Mouse (Mus musculus) limb, embryonic 12.5 days (tissue): ENCODE data around the gene Ptprs. TPM values are rescaled to one million over a fixed set of nuclear protein-coding genes. Genes with fewer than 3 reads are reported as not detected.

ENCODE experiments used
- ATAC-seq: fragments of 200-750 bp; cut with Nextera tagmentation; 2 replicates; pipeline ENCODE4 v1.8.0; 2017; ENCODE audit warnings: low read depth, moderate TSS enrichment; ENCODE audit not compliant: insufficient number of reproducible peaks, insufficient read depth, low FRiP score, low TSS enrichment
- H3K27ac ChIP-seq: fragments of 300-500 bp; sonication (generic); 2 replicates; pipeline ENCODE4 v1.5.1; 2016; ENCODE audit warnings: mild to moderate bottlenecking, moderate library complexity
- H3K27me3 ChIP-seq: fragments of 300-500 bp; sonication (generic); 2 replicates; pipeline ENCODE4 v1.6.1; 2016; ENCODE audit warnings: mild to moderate bottlenecking, moderate library complexity
- H3K36me3 ChIP-seq: fragments of 300-500 bp; sonication (generic); 2 replicates; pipeline ENCODE4 v1.6.1; 2016; ENCODE audit warnings: mild to moderate bottlenecking, moderate library complexity
- H3K4me1 ChIP-seq: fragments of 300-500 bp; sonication (generic); replicated peaks from 2 replicates; pipeline ENCODE4 v1.6.1; 2016
- H3K4me2 ChIP-seq: fragments of 300-500 bp; sonication (generic); 2 replicates; pipeline ENCODE4 v1.6.1; 2016; ENCODE audit warnings: mild to moderate bottlenecking, moderate library complexity
- H3K4me3 ChIP-seq: fragments of 300-500 bp; sonication (generic); replicated peaks from 2 replicates; pipeline ENCODE4 v1.5.1; 2016; ENCODE audit warnings: mild to moderate bottlenecking
- H3K9ac ChIP-seq: fragments of 300-500 bp; sonication (generic); replicated peaks from 2 replicates; pipeline ENCODE4 v1.6.1; 2016; ENCODE audit warnings: mild to moderate bottlenecking, moderate library complexity
- H3K9me3 ChIP-seq: fragments of 300-500 bp; sonication (generic); 2 replicates; pipeline ENCODE4 v1.6.1; 2016; ENCODE audit warnings: mild to moderate bottlenecking, moderate library complexity
- WGBS: fragments of 180-500 bp; shearing (Covaris S2); methylation state at CpG from one replicate; pipeline ENCODE4 v1.1.7; 2016; 5-methylcytosine and 5-hydroxymethylcytosine counted together
- polyA plus RNA-seq: library from polyadenylated mRNA; unstranded; fragments of >200 nt; fragmentation: Nextera tagmentation; extraction: Ambion mirVana; gene quantifications from 2 replicates; pipeline ENCODE4 v1.2.1, GENCODE M21; 2016

Ptprs gene
- polyA plus RNA-seq, 1 experiment from 2014 or later = 113 TPM

- Histone ChIP-seq H3K4me1 (peaks cover 68% of the 10 kb centered on the region), H3K27ac (peak overlapping the region; percentile 64), H3K27me3 (peaks cover 23% of the 10 kb centered on the region), H3K4me2 (peak overlapping the region; percentile 16; the same call in 1 of the 2 replicates), H3K9ac (no peak overlapping the region), H3K9me3 (no peaks in the 10 kb centered on the region), H3K36me3 (peaks cover 10% of the 10 kb centered on the region; the same call in 1 of the 2 replicates), H3K4me3 (no peak overlapping the region)
- no peak for ATAC-seq
- 55% methylated on average over 7 of the region's 7 CpGs for WGBS
Observed at GRCm38 (mm10) chr17:56467456-56467884, 8.8 kb downstream of the Ptprs start.

DNA sequence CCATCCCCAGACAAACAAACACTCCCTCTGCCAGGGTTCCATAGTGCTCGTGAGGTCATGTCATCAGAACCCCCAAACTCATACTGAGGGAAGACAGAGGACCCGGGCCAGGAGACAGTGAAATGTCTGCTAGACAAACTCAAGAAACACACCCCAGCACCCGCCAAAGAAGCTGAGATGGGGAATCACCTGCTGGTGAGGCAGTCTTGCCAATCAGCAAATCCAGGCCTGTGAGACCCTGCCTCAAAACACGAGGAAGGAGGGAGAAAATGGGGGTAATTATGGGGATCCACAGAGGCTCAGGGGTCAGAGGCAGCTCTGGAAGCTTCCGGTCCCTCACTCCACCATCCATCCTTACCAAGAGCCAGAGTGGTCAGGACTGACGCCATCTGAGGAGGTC lies 9.5 kb downstream of the Ptprs start:
- no peaks in the 10 kb centered on the region for H3K9me3 ChIP-seq
- H3K4me2 ChIP-seq = no peak overlapping the region
- peaks cover 61% of the 10 kb centered on the region for H3K4me1 ChIP-seq
- H3K27ac ChIP-seq = 0 out of 2 replicates have a peak overlapping the region, but pooled peaks have one; percentile 4
- ATAC-seq = no peak
- no peak overlapping the region for H3K4me3 ChIP-seq
- peaks cover 15% of the 10 kb centered on the region for H3K27me3 ChIP-seq
- peaks cover 10% of the 10 kb centered on the region; the same call in 1 of the 2 replicates for H3K36me3 ChIP-seq
- 83% methylated on average over 6 of the region's 6 CpGs for WGBS
- H3K9ac ChIP-seq = no peak overlapping the region

- H3K9me3 ChIP-seq = no peaks in the 10 kb centered on the region
- H3K9ac ChIP-seq = no peak overlapping the region
- H3K4me2 ChIP-seq = no peak overlapping the region
- 0 out of 2 replicates have a peak overlapping the region, but pooled peaks have one; percentile 50 for H3K27ac ChIP-seq
- H3K4me3 ChIP-seq = no peak overlapping the region
- H3K4me1 ChIP-seq = peaks cover 61% of the 10 kb centered on the region
- ATAC-seq = no peak
- no peaks in the 10 kb centered on the region; the same call in 1 of the 2 replicates for H3K27me3 ChIP-seq
- peaks cover 10% of the 10 kb centered on the region; the same call in 1 of the 2 replicates for H3K36me3 ChIP-seq
- 86% methylated on average over 7 of the region's 7 CpGs for WGBS
Observed at GRCm38 (mm10) chr17:56464817-56465216, 11.5 kb downstream of the Ptprs start.

GRCm38 (mm10) chr17:56464345-56464744 lies 11.9 kb downstream of the Ptprs start:
- no peak for ATAC-seq
- Histone ChIP-seq H3K4me1 (peaks cover 61% of the 10 kb centered on the region), H3K4me3 (no peak overlapping the region), H3K27ac (0 out of 2 replicates have a peak overlapping the region, but pooled peaks have one; percentile 50), H3K4me2 (no peak overlapping the region), H3K27me3 (no peaks in the 10 kb centered on the region; the same call in 1 of the 2 replicates), H3K9ac (no peak overlapping the region), H3K36me3 (peaks cover 10% of the 10 kb centered on the region; the same call in 1 of the 2 replicates), H3K9me3 (no peaks in the 10 kb centered on the region)
- 81% methylated on average over 2 of the region's 2 CpGs for whole genome bisulfite sequencing

GRCm38 (mm10) chr17:56463500-56463899 lies 12.8 kb downstream of the Ptprs start:
- no peak for ATAC-seq
- H3K27me3 ChIP-seq = no peaks in the 10 kb centered on the region
- H3K4me2 ChIP-seq = peak overlapping the region; percentile 89
- no peak overlapping the region; the same call in 1 of the 2 replicates for H3K4me3 ChIP-seq
- peaks cover 4% of the 10 kb centered on the region; the same call in 1 of the 2 replicates for H3K36me3 ChIP-seq
- H3K9ac ChIP-seq = peak overlapping the region; percentile 23; the same call in 1 of the 2 replicates
- H3K27ac ChIP-seq = peak overlapping the region; percentile 98
- H3K9me3 ChIP-seq = no peaks in the 10 kb centered on the region
- peaks cover 64% of the 10 kb centered on the region for H3K4me1 ChIP-seq
- 16% methylated on average over 1 of the region's 1 CpGs for WGBS

- H3K9me3 ChIP-seq = no peaks in the 10 kb centered on the region
- H3K27ac ChIP-seq = peak overlapping the region; percentile 98
- no peaks in the 10 kb centered on the region for H3K27me3 ChIP-seq
- peaks cover 6% of the 10 kb centered on the region for H3K36me3 ChIP-seq
- H3K9ac ChIP-seq = peak overlapping the region; percentile 23; the same call in 1 of the 2 replicates
- H3K4me2 ChIP-seq = peak overlapping the region; percentile 89
- ATAC-seq = no peak; the same call in 1 of the 2 replicates
- peak overlapping the region; percentile 70 for H3K4me3 ChIP-seq
- 2% methylated on average over 17 of the region's 17 CpGs for WGBS
- H3K4me1 ChIP-seq = peaks cover 59% of the 10 kb centered on the region
Observed at GRCm38 (mm10) chr17:56462835-56463455, 13.3 kb downstream of the Ptprs start.

DNA sequence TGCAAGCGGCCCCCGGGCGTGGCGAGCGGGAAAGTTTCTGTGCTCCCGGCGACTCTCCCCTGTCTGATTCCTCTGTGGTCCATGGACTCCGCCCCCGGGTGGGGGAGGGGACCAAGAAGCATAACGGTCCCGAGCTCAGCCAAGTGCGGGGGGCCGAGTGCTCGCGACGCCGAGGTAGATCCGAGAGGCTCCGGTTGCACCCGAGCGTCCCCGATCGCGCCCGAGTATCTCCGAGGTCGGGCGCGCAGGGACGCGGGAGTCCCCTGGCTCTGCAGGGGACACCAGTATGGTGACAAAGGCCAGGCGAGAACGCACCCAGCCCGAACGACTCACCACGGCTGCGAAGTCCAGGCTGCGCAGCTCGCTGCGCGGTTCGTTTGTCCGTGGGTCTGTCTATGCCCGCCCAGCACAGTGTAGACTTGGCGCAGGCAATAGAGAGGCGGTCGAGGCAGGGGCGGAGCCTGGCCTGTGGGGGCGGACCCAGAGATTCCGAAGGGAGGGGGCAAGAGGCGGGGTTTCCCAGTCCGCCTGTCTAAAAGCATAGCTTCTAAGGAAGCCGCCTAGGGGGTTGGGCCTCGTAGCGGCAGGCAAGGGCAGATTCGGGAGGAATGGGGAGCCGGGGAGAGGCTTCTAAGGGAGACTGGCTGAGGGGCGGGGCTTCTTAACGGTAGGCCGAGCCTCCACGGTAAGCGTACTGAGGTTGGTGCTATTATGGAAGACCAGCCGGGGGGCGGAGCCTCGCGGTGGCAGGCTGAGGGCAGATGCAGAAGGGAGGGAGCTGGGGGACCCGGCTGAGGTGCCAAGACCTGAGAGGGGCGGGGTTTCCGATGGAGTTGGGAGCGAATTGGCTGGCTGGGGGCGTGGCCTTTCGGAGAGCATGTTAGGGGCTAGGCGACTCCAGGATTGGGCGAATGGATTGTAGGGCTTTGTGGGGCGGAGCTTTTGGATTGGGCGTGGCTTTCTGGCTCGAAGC lies 14.2 kb downstream of the Ptprs start:
- Histone ChIP-seq H3K4me1 (peaks cover 50% of the 10 kb centered on the region), H3K27me3 (no peaks in the 10 kb centered on the region), H3K36me3 (peaks cover 13% of the 10 kb centered on the region), H3K4me2 (peak overlapping the region; percentile 89), H3K9ac (peak overlapping the region; percentile 82), H3K4me3 (peak overlapping the region; percentile 70), H3K9me3 (no peaks in the 10 kb centered on the region), H3K27ac (peak overlapping the region; percentile 98)
- peak; percentile 93 for ATAC-seq
- under 1% methylated on average over 77 of the region's 77 CpGs for WGBS

DNA sequence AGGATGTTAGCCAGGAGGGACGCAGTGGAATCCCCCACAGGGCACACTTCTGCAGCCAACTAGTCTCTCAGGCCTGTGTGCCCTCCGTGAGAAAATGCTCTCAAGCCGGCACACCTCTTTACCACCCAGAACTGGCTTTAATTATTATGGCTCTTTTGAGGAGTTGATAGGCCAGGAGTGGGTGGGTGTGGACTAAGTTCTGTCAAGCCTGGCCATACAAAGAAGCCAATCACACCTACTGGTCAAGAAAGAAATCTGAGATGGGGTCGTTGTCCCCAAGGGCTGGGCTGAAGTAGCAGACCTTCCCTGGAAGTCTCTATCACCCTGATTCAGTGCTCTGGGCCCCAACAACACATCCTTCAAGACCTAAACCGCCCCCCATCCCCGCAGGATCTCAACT lies 15.4 kb downstream of the Ptprs start:
- peaks cover 25% of the 10 kb centered on the region for H3K36me3 ChIP-seq
- WGBS = 8% methylated on average over 6 of the region's 6 CpGs
- peaks cover 46% of the 10 kb centered on the region for H3K4me1 ChIP-seq
- no peak for ATAC-seq
- H3K27ac ChIP-seq = peak overlapping the region; percentile 98
- H3K9ac ChIP-seq = peak overlapping the region; percentile 82
- H3K9me3 ChIP-seq = no peaks in the 10 kb centered on the region
- H3K4me2 ChIP-seq = peak overlapping the region; percentile 89
- no peaks in the 10 kb centered on the region for H3K27me3 ChIP-seq
- peak overlapping the region; percentile 70 for H3K4me3 ChIP-seq

- no peak overlapping the region for H3K27ac ChIP-seq
- H3K4me2 ChIP-seq = no peak overlapping the region
- 95% methylated on average over 1 of the region's 1 CpGs for WGBS
- H3K27me3 ChIP-seq = no peaks in the 10 kb centered on the region
- peaks cover 60% of the 10 kb centered on the region for H3K36me3 ChIP-seq
- H3K4me1 ChIP-seq = peaks cover 27% of the 10 kb centered on the region
- H3K9ac ChIP-seq = no peak overlapping the region
- ATAC-seq = no peak
- no peak overlapping the region for H3K4me3 ChIP-seq
- H3K9me3 ChIP-seq = no peaks in the 10 kb centered on the region
Observed at GRCm38 (mm10) chr17:56457442-56457841, 18.8 kb downstream of the Ptprs start.

DNA sequence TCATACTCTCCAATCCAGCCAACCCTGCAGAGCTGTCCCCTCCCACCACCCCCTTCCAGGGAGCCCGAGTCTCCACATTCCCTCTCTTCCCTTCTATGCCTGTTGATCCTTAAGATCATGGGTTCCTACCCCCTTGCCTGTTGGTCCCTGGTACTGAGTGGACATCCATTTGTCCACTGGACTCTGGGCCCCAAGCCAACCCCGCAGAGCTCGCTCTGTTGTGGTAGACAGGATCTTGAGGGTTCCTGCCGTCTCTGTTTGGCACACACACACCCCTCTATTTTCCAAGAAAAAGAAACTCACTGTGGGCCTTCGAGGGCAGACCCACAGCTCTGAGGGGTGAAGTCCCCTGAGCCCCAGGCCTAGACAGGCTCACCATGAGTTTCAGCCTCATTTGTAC lies 19.9 kb downstream of the Ptprs start:
- Histone ChIP-seq H3K4me1 (peaks cover 27% of the 10 kb centered on the region), H3K27me3 (no peaks in the 10 kb centered on the region), H3K27ac (no peak overlapping the region), H3K4me2 (no peak overlapping the region), H3K4me3 (no peak overlapping the region), H3K9me3 (no peaks in the 10 kb centered on the region), H3K9ac (no peak overlapping the region), H3K36me3 (peaks cover 70% of the 10 kb centered on the region)
- WGBS = 89% methylated on average over 5 of the region's 5 CpGs
- no peak for ATAC-seq

DNA sequence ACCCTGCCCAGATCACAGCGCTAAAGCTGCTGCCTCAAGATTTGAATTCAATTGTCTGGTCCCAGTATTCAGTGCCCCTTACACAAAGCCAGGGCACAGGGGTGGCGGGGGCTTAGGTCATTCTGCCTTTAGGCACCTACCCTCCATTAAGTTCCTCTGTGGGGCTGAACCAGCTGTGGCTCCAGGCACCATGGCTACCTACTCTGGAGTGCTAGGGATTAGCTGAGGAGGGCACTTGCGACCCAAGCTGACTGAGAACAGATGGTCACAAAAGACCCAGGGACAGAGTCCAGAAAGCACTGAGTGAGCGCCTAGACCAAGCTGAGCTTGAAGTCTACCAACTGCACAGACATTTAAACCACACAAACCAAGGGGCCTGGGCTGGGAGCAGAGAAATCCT lies 22.6 kb downstream of the Ptprs start:
- ATAC-seq = no peak
- Histone ChIP-seq H3K4me2 (no peak overlapping the region), H3K27ac (no peak overlapping the region), H3K36me3 (peaks cover 97% of the 10 kb centered on the region), H3K4me1 (peaks cover under 1% of the 10 kb centered on the region), H3K4me3 (no peak overlapping the region), H3K9ac (no peak overlapping the region), H3K9me3 (no peaks in the 10 kb centered on the region), H3K27me3 (no peaks in the 10 kb centered on the region)
- 85% methylated on average over 4 of the region's 4 CpGs for WGBS
